Mouse (Mus musculus) myocyte (in vitro differentiated cells): ENCODE results near the gene Olfr1505. TPM values are rescaled to one million over a fixed set of nuclear protein-coding genes. Genes with fewer than 3 reads are reported as not detected.

Experiments
- H3K27me3 ChIP-seq: one replicate; pipeline ENCODE4 v1.6.1; 2011; ENCODE audit not compliant: control insufficient read depth, insufficient read depth, insufficient read length
- H3K36me3 ChIP-seq: one replicate; pipeline ENCODE4 v1.6.1; 2011; ENCODE audit not compliant: control insufficient read depth, insufficient read depth
- H3K4me2 ChIP-seq: one replicate; pipeline ENCODE4 v1.6.1; 2011; ENCODE audit warnings: low read depth, control low read depth
- H3K4me3 ChIP-seq: one replicate; pipeline ENCODE4 v1.5.1; 2011; ENCODE audit warnings: mild to moderate bottlenecking, control low read depth, moderate library complexity
- H3K79me2 ChIP-seq: one replicate; pipeline ENCODE4 v1.6.1; 2011; ENCODE audit not compliant: control insufficient read depth, insufficient read depth
- H3ac ChIP-seq: one replicate; pipeline ENCODE4 v1.6.1; 2011; ENCODE audit not compliant: control insufficient read depth, insufficient read length
- CEBPB ChIP-seq: IDR thresholded peaks from 2 replicates; pipeline ENCODE4 v1.6.1; 2011; ENCODE audit warnings: mild to moderate bottlenecking, moderate library complexity; ENCODE audit not compliant: poor library complexity, insufficient read depth, severe bottlenecking
- E2F4 ChIP-seq: IDR thresholded peaks from one replicate; pipeline ENCODE4 v1.6.1; 2011; ENCODE audit warnings: mild to moderate bottlenecking, control low read depth, moderate library complexity; ENCODE audit not compliant: insufficient read depth
- MAX ChIP-seq: IDR thresholded peaks from one replicate; pipeline ENCODE4 v1.6.1; 2011; ENCODE audit warnings: low read depth, mild to moderate bottlenecking, control low read depth
- MYOD1 ChIP-seq, 3 experiments: IDR thresholded peaks; one replicate each; pipeline ENCODE4 v1.6.1; 2011; ENCODE audit warnings: control low read depth in 2 of 3, low read depth in 2 of 3, mild to moderate bottlenecking in 2 of 3, moderate library complexity in 1 of 3; ENCODE audit not compliant: insufficient read length in 2 of 3, control insufficient read depth in 1 of 3
- MYOG ChIP-seq, 3 experiments: IDR thresholded peaks; one replicate each; pipeline ENCODE4 v1.6.1; 2011; ENCODE audit warnings: control low read depth in 2 of 3, low read depth in 2 of 3, mild to moderate bottlenecking in 2 of 3; ENCODE audit not compliant: insufficient read length in 2 of 3, control insufficient read depth in 1 of 3, insufficient read depth in 1 of 3
- POLR2A ChIP-seq: IDR thresholded peaks from one replicate; pipeline ENCODE4 v1.6.1; 2011; ENCODE audit warnings: low read depth, mild to moderate bottlenecking, control low read depth, moderate library complexity; ENCODE audit not compliant: insufficient read length
- POLR2AphosphoS2 ChIP-seq: IDR thresholded peaks from one replicate; pipeline ENCODE4 v1.6.1; 2011; ENCODE audit warnings: low read depth, control low read depth; ENCODE audit not compliant: insufficient read length
- REST ChIP-seq: IDR thresholded peaks from one replicate; pipeline ENCODE4 v1.6.1; 2011; ENCODE audit warnings: mild to moderate bottlenecking, control low read depth, moderate library complexity; ENCODE audit not compliant: insufficient read depth, insufficient read length
- SRF ChIP-seq: IDR thresholded peaks from one replicate; pipeline ENCODE4 v1.6.1; 2011; ENCODE audit warnings: low read depth; ENCODE audit not compliant: control insufficient read depth, insufficient read length
- TCF12 ChIP-seq: IDR thresholded peaks from one replicate; pipeline ENCODE4 v1.6.1; 2011; ENCODE audit warnings: mild to moderate bottlenecking, control low read depth; ENCODE audit not compliant: poor library complexity, insufficient read depth, severe bottlenecking
- TCF3 ChIP-seq: IDR thresholded peaks from one replicate; pipeline ENCODE4 v1.6.1; 2011; ENCODE audit warnings: low read depth, control low read depth; ENCODE audit not compliant: insufficient read length
- USF1 ChIP-seq: IDR thresholded peaks from one replicate; pipeline ENCODE4 v1.6.1; 2011; ENCODE audit warnings: low read depth, mild to moderate bottlenecking, control low read depth, moderate library complexity
- polyA plus RNA-seq: library from polyadenylated mRNA; unstranded; fragments of >200 nt; fragmentation: generic; extraction: Trizol; gene quantifications from one replicate; pipeline ENCODE4 v1.2.1, GENCODE M21; 2012; ENCODE audit warnings: missing spikeins

The Olfr1505 gene
- polyA plus RNA-seq = not detected

- H3K4me3 ChIP-seq = no peak within 1 kb of the TSS
- TF ChIP-seq MYOG (IDR thresholded peaks at IDR 0.05; ENCODE audit: control insufficient read depth in 1 of 3, insufficient read depth in 1 of 3, insufficient read length in 2 of 3, low read depth in 2 of 3) (no peak), SRF (no peak), MAX (no peak), E2F4 (no peak), POLR2AphosphoS2 (no peak), USF1 (no peak), MYOD1 (IDR thresholded peaks at IDR 0.05; ENCODE audit: control insufficient read depth in 1 of 3, insufficient read length in 2 of 3, low read depth in 2 of 3) (no peak), TCF12 (no peak), POLR2A (no peak), REST (no peak), TCF3 (no peak), CEBPB (no peak)
Observed at GRCm38 (mm10) chr19:13913230-13913629, at the start of gene Olfr1505. Olfr1505 (plus strand) TSS chr19:13913530.

DNA sequence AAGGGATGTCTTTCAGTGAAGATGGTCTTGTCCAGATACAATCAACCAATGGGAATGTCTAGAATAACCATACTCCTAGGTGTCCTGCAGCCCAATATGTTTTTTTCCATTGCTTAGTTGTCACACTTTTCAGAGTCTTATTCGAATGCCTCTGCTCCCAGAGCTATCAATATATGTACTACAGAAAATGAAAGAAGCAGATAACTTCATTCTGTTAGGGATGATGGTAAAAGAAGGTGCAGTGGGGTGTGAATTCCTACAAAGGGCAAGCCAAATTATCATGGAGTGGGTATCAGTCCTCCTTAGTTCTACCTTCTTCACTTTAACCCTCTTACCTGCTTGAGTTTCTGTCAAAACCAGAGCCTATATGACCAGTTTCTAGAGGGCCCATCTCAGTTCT lies 15.5 kb upstream of the Olfr1505 start, which contains the start of gene Olfr1504:
Gene Olfr1504, minus strand, starts transcription at position 101 of the 400 bp plus-strand sequence.
- TF ChIP-seq MYOG (IDR thresholded peaks at IDR 0.05; ENCODE audit: control insufficient read depth in 1 of 3, insufficient read depth in 1 of 3, insufficient read length in 2 of 3, low read depth in 2 of 3) = no peak
- no peak for TF ChIP-seq CEBPB
- no peak for TF ChIP-seq MAX
- no peak for TF ChIP-seq E2F4
- TF ChIP-seq POLR2A = no peak
- TF ChIP-seq MYOD1 (IDR thresholded peaks at IDR 0.05; ENCODE audit: control insufficient read depth in 1 of 3, insufficient read length in 2 of 3, low read depth in 2 of 3) = no peak
- no peak for TF ChIP-seq USF1
- no peak for TF ChIP-seq POLR2AphosphoS2
- no peak for TF ChIP-seq SRF
- no peak for TF ChIP-seq REST
- no peak for TF ChIP-seq TCF12
- TF ChIP-seq TCF3 = no peak
- no peak within 1 kb of the TSS for H3ac ChIP-seq
- H3K27me3 ChIP-seq = no peaks in the 10 kb centered on the region
- no peaks in the 10 kb centered on the region for H3K79me2 ChIP-seq
- H3K4me2 ChIP-seq = no peak within 1 kb of the TSS
- H3K36me3 ChIP-seq = no peaks in the 10 kb centered on the region
- H3K4me3 ChIP-seq = no peak within 1 kb of the TSS

More at GRCm38 (mm10) chr19:13913230-13913629, at the start of gene Olfr1505:
- Histone ChIP-seq H3ac (no peak within 1 kb of the TSS), H3K79me2 (no peaks in the 10 kb centered on the region), H3K36me3 (no peaks in the 10 kb centered on the region), H3K27me3 (no peaks in the 10 kb centered on the region), H3K4me2 (no peak within 1 kb of the TSS)

Other genes starting within 250 kb of the Olfr1505 start
- gene Olfr1491, start 216.3 kb upstream of the Olfr1505 start, polyA plus RNA-seq = not detected
- not detected for gene Olfr1493-ps1, start 190.3 kb upstream of the Olfr1505 start, polyA plus RNA-seq
- not detected for gene Olfr1494, start 173.8 kb upstream of the Olfr1505 start, polyA plus RNA-seq
- not detected for gene Olfr1495, start 148.9 kb upstream of the Olfr1505 start, polyA plus RNA-seq
- not detected for gene Olfr1496, start 135.7 kb upstream of the Olfr1505 start, polyA plus RNA-seq
- gene Olfr1497, start 115.3 kb upstream of the Olfr1505 start, polyA plus RNA-seq = not detected
- gene Olfr1499, start 94.1 kb upstream of the Olfr1505 start, polyA plus RNA-seq = not detected
- gene Olfr1500, start 83.0 kb upstream of the Olfr1505 start, polyA plus RNA-seq = not detected
- not detected for gene Olfr1501, start 62.8 kb upstream of the Olfr1505 start, polyA plus RNA-seq
- not detected for gene Olfr1502, start 51.7 kb upstream of the Olfr1505 start, polyA plus RNA-seq
- not detected for gene Olfr1504, start 15.6 kb upstream of the Olfr1505 start, polyA plus RNA-seq